Mouse (Mus musculus) thymus, adult 2 months (tissue): Measurements from ENCODE around the gene Elob. TPM values are rescaled to one million over a fixed set of nuclear protein-coding genes. Genes with fewer than 3 reads are reported as not detected.

Experiments used
- DNase-seq: peaks from one replicate; pipeline ENCODE4 v3.0.0; 2021
- H3K27ac ChIP-seq: fragments of 200-500 bp; 2 replicates; pipeline ENCODE4 v1.5.1; 2012; ENCODE audit warnings: low read length, control low read depth; ENCODE audit not compliant: control insufficient read depth, insufficient read depth
- H3K27me3 ChIP-seq: fragments of 200-500 bp; 2 replicates; pipeline ENCODE4 v1.6.1; 2012; ENCODE audit warnings: mild to moderate bottlenecking, low read length, moderate library complexity, mixed read lengths; ENCODE audit not compliant: control insufficient read depth, insufficient read depth
- H3K36me3 ChIP-seq: fragments of 200-500 bp; 2 replicates; pipeline ENCODE4 v1.6.1; 2012; ENCODE audit warnings: mild to moderate bottlenecking, low read length, moderate library complexity; ENCODE audit not compliant: control insufficient read depth, insufficient read depth
- H3K4me1 ChIP-seq: fragments of 200-500 bp; replicated peaks from 2 replicates; pipeline ENCODE4 v1.6.1; 2012; ENCODE audit warnings: low read length; ENCODE audit not compliant: control insufficient read depth, insufficient read depth
- H3K4me3 ChIP-seq: fragments of 200-500 bp; 2 replicates; pipeline ENCODE4 v1.5.1; 2012; ENCODE audit warnings: mild to moderate bottlenecking, low read length, control low read depth, moderate library complexity; ENCODE audit not compliant: control insufficient read depth, insufficient read depth
- CTCF ChIP-seq: fragments of 200-500 bp; IDR thresholded peaks from 2 replicates; pipeline ENCODE4 v1.5.1; 2012; ENCODE audit warnings: mild to moderate bottlenecking, control low read depth, low read length, moderate library complexity, borderline replicate concordance; ENCODE audit not compliant: control insufficient read depth, poor library complexity, insufficient read depth; ENCODE audit errors: extremely low read depth
- POLR2A ChIP-seq: fragments of 200-500 bp; IDR thresholded peaks from 2 replicates; pipeline ENCODE4 v1.6.1; 2012; ENCODE audit warnings: mild to moderate bottlenecking, low read length, control low read depth, moderate library complexity; ENCODE audit not compliant: control insufficient read depth, poor library complexity, insufficient read depth; ENCODE audit errors: extremely low read depth
- WGBS: fragments of 180-500 bp; shearing (Covaris S2); methylation state at CpG from one replicate; pipeline ENCODE4 v1.1.7; 2018; 5-methylcytosine and 5-hydroxymethylcytosine counted together
- polyA plus RNA-seq: library from polyadenylated mRNA; depleted of rRNA; stranded (reverse); fragments of >200 nt; gene quantifications from 2 replicates; pipeline ENCODE4 v1.2.3, GENCODE M21; 2012

Elob gene
- polyA plus RNA-seq, 1 experiment, result 815 TPM

DNA sequence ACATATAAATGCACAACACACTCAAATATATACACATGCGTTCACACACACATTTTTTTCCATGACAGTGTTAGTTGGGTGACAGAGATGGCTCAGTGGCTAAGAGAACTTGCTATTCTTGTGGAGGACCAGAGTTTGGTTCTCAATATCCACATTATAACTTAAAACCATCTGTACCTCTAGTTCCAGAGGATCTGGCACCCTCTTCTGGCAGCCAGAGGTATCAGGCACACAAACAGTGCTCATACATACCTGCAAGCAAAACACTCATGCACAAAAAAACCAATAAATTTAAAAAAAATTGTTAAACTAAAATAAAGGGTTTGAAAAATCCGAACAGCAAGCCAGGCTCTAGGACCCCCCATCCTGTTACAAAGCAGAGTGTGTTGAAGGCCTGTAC is 21.1 kb upstream of the Elob start:
- H3K4me3 ChIP-seq, result no peak overlapping the region
- WGBS, result 89% methylated on average over 2 of the region's 2 CpGs
- no peak overlapping the region for H3K27ac ChIP-seq
- H3K27me3 ChIP-seq, result no peaks in the 10 kb centered on the region
- no peaks in the 10 kb centered on the region for H3K36me3 ChIP-seq
- H3K4me1 ChIP-seq, result no peaks in the 10 kb centered on the region
- TF ChIP-seq CTCF (no peak), POLR2A (no peak)
- DNase-seq, result no peak

GRCm38 (mm10) chr17:23843812-23844273 is 14.9 kb upstream of the Elob start, which contains the start of the genes Prss32 and Prss41:
TSS of gene Prss32 (plus strand) at chr17:23843855.
TSS of gene Prss41 (minus strand) at chr17:23844172.
- Histone ChIP-seq H3K27ac (no peak within 1 kb of the TSS), H3K36me3 (no peaks in the 10 kb centered on the region), H3K4me1 (peaks cover 4% of the 10 kb centered on the region; the same call in 1 of the 2 replicates), H3K27me3 (no peaks in the 10 kb centered on the region), H3K4me3 (no peak within 1 kb of the TSS)
- DNase-seq, result peak; percentile 64
- no peak for TF ChIP-seq POLR2A
- peak; percentile 86 for TF ChIP-seq CTCF
- WGBS, result 41% methylated on average over 19 of the region's 19 CpGs

DNA sequence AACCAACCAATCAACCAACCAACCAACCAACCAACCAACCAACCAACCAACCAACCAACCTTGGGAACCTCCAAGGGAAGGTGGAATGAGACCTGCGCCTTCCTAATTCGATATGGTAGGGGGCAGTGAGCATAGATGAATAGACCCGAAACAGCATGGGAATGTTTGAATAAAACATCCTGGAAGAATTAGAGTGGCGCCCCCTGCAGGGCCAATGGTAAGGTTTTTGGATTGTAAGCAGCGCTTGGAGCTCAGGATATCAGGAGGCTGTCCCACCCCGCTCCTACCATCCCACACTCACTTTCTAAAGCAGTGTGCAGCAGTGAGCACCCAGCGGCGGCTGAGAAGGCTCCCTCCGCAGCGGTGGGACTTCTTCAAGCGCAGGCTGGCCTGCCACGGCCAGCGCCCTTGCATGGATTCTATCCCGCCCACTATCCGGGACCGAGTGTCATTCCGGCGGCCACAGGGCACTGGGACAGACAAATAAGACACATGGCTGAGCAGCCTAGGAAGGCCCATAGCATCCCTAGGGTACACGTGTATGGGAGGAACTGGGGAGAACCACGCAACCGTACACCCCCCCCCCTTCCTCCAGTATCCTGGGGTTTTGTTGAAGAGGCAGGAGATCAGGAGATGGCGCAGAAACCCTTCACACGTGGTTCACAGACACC is 14.3 kb upstream of the Elob start:
- no peak overlapping the region for H3K27ac ChIP-seq
- no peaks in the 10 kb centered on the region for H3K36me3 ChIP-seq
- H3K27me3 ChIP-seq, result no peaks in the 10 kb centered on the region
- DNase-seq, result no peak
- TF ChIP-seq POLR2A, result no peak
- TF ChIP-seq CTCF, result no peak
- WGBS, result 88% methylated on average over 23 of the region's 23 CpGs
- no peak overlapping the region for H3K4me3 ChIP-seq
- H3K4me1 ChIP-seq, result peaks cover 4% of the 10 kb centered on the region; the same call in 1 of the 2 replicates

DNA sequence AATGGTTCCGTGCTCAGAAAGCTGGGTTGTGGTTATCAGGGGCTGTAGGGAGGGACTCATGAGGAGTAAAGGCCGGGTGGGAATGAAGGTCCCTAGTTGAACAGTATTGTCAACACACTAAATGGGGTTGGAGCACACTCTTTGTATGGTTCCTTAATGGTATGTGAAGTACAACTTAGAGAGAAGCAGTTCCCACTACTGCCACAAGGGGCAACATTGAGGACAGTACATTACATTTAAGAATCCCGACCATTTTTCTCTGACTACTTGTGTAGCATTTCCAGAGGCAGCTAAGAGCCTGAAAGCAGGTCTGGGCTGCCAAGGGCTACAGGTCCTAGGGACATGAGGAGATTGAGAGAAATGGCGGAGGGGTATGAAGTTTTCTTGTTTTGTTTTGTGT is 12.2 kb upstream of the Elob start:
- DNase-seq, result peak; percentile 70
- H3K27me3 ChIP-seq, result no peaks in the 10 kb centered on the region
- no peaks in the 10 kb centered on the region for H3K36me3 ChIP-seq
- H3K4me3 ChIP-seq, result no peak overlapping the region
- H3K27ac ChIP-seq, result no peak overlapping the region
- TF ChIP-seq POLR2A (no peak), CTCF (no peak)
- peaks cover 4% of the 10 kb centered on the region; the same call in 1 of the 2 replicates for H3K4me1 ChIP-seq
- 35% methylated on average over 4 of the region's 4 CpGs for WGBS

- no peak for DNase-seq
Observed at GRCm38 (mm10) chr17:23836006-23836575, 7.2 kb upstream of the Elob start, which contains the start of gene Prss33. TSS of gene Prss33 (minus strand) at chr17:23836056.

DNA sequence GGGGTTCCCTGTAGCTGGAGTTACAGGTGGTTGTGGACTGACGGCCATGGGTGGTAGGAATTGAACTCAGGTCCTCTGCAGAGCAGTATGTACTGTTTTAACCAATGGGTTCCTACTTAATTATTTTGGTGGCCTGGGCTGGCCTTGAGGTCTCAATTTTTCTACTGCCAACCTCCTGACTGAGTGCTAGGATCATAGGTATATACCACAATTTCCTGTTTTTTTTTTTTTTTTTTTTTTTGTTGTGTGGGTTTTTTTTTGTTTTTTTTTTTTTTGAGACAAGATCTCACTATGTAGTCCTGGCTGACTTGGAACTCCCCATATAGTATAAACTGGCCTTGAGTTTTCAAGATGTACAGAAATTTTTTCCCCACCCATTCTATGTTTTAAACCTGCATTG is 2.3 kb upstream of the Elob start:
- no peak overlapping the region for H3K4me3 ChIP-seq
- no peak for TF ChIP-seq POLR2A
- TF ChIP-seq CTCF, result no peak
- H3K27ac ChIP-seq, result peak overlapping the region; percentile 18
- DNase-seq, result no peak
- H3K27me3 ChIP-seq, result no peaks in the 10 kb centered on the region
- 100% methylated on average over 1 of the region's 1 CpGs for WGBS
- peaks cover 14% of the 10 kb centered on the region for H3K4me1 ChIP-seq
- H3K36me3 ChIP-seq, result peaks cover 5% of the 10 kb centered on the region; the same call in 1 of the 2 replicates

More at GRCm38 (mm10) chr17:23836006-23836575, 7.2 kb upstream of the Elob start, which contains the start of gene Prss33:
- H3K36me3 ChIP-seq, result no peaks in the 10 kb centered on the region
- no peaks in the 10 kb centered on the region for H3K27me3 ChIP-seq
- H3K4me1 ChIP-seq, result peaks cover 8% of the 10 kb centered on the region
- 87% methylated on average over 8 of the region's 8 CpGs for WGBS
- no peak within 1 kb of the TSS for H3K27ac ChIP-seq
- H3K4me3 ChIP-seq, result no peak within 1 kb of the TSS
- TF ChIP-seq POLR2A (no peak), CTCF (no peak)
